Mouse (Mus musculus): ENCODE measurements around the gene Lgi1. TPM values are rescaled to one million over a fixed set of nuclear protein-coding genes. Genes with fewer than 3 reads are reported as not detected.

Gene Lgi1
- not detected in 2 replicates for polyA plus RNA-seq (2012; ENCODE audit: low replicate concordance)

DNA sequence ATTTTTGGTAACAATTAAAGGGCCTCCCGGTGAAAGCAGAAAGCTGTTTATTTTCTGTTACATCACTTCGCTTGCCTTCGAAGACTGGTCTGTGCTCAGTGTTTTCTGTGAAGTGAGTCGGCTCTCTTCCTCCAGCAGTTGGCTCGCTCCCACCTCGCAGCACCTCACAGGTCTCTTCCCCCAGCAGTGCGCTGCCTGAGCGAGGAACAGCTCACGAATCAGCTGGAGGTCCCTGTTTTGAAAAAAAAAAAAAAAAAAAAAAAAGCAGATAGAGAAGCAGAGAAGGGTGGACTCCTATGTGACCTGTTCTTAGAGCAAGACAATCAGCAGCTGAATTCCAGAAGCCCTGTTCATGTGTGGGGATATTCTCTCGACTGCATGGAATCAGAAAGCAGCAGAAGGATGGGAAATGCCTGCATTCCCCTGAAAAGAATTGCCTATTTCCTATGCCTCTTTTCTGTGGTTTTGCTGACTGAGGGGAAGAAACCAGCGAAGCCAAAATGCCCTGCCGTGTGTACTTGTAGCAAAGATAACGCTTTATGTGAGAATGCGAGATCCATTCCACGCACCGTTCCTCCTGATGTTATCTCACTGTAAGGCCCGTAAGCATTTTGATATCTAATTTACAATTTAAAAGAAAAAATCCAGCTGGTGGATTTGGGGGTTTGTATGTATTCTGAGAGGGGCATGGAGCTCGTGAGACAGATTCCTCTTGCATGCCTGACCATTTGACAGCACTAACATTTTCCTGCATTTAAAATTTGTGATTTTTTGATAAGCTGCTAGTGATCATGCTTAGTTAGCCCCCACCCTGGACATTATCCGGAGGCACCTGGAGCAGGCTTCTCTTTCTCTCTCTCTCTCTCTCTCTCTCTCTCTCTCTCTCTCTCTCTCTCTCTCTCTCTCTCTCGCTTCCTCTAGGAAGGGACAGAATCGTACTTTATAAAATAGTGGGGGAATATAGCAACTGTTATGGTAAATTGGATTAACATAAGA lies at the start of gene Lgi1:
Gene Lgi1 (plus strand): TSS at position 32 of the 996 bp plus-strand sequence.

DNA sequence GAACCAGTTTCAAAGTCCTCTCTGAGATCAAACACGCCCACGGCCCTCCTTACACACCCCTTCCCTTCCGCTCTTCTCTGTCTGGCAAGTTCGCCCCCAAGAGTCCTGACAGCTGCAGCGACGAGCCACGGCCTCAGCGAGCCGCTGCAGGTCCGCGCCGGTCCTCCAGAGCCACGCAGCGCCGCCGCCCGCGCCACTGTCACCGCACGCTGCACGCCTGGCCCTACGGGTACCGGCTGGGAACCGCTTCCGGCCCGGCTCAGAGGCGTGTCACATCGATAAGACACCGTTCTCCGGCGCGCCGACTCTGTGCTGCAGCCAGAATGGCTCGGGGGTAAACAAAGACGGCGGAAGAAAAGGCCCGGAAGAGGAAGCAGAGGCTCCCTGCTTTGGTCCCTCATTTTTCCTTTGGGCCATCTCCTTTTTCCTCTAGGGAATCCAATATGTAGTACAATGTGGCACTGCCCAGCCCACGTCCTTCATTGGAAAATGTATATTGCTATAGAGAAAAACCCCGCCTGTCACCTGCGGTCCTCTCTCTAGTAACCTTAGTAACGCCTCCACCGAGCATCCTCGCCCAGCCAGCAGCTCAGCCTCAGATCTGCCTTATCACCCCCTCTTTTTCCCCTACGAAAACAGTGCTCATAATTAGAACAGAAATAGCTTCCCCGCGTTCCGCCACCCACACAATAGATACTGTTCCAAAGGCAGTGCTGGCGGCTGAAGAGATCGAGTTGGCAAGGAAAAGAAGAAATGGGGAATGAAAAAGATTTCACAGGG lies 40.2 kb upstream of the Lgi1 start, which contains the start of gene Fra10ac1:
Gene Fra10ac1 (minus strand): TSS at position 252 of the 780 bp plus-strand sequence.

Other genes starting within 250 kb of the Lgi1 start
- 6.4 and 16.1 TPM in 2 replicates for gene Myof, start 221.0 kb upstream of the Lgi1 start, polyA plus RNA-seq (2012; ENCODE audit: low replicate concordance)
- 0.77 and 1.1 TPM in 2 replicates for gene Cep55, start 209.5 kb upstream of the Lgi1 start, polyA plus RNA-seq (2012; ENCODE audit: low replicate concordance)
- 0.90 and 1.9 TPM in 2 replicates for gene Ffar4, start 167.5 kb upstream of the Lgi1 start, polyA plus RNA-seq (2012; ENCODE audit: low replicate concordance)
- not detected in 2 replicates for gene Rbp4, start 139.3 kb upstream of the Lgi1 start, polyA plus RNA-seq (2012; ENCODE audit: low replicate concordance)
- gene Pde6c, start 131.8 kb upstream of the Lgi1 start, polyA plus RNA-seq (2012; ENCODE audit: low replicate concordance) = not detected in 2 replicates
- 5.4 and 11.9 TPM in 2 replicates for gene Fra10ac1, start 40.4 kb upstream of the Lgi1 start, polyA plus RNA-seq (2012; ENCODE audit: low replicate concordance)
- gene Slc35g1, start 131.4 kb downstream of the Lgi1 start, polyA plus RNA-seq (2012; ENCODE audit: low replicate concordance) = 1.9 and 3.5 TPM in 2 replicates
- gene Plce1, start 216.6 kb downstream of the Lgi1 start, polyA plus RNA-seq (2012; ENCODE audit: low replicate concordance) = 0.09 and 0.10 TPM in 2 replicates

Data from hematopoietic multipotent progenitor cell, adult 10-12 weeks (in vitro differentiated cells).